Mouse (Mus musculus): ENCODE results near the gene Sftpd. TPM values are rescaled to one million over a fixed set of nuclear protein-coding genes. Genes with fewer than 3 reads are reported as not detected.

Sftpd gene
- total RNA-seq, 2 experiments from 2014 or later, result not detected

Other genes starting within 250 kb of the Sftpd start
- 10 to 100 TPM; 16.3 to 16.8 TPM for gene Tspan14, start 218.3 kb downstream of the Sftpd start, total RNA-seq (2021)
- gene Fam213a, start 171.4 kb downstream of the Sftpd start, total RNA-seq (2021), result 1 to 10 TPM; 8.4 to 9.7 TPM
- not detected for gene Dydc2, start 115.9 kb downstream of the Sftpd start, total RNA-seq (2021)
- gene Dydc1, start 112.2 kb downstream of the Sftpd start, total RNA-seq (2021), result not detected
- gene Mat1a, start 80.1 kb downstream of the Sftpd start, total RNA-seq (2021), result not detected
- not detected for gene Sftpa1, start 53.4 kb downstream of the Sftpd start, total RNA-seq (2021)
- not detected for gene Mbl1, start 33.7 kb downstream of the Sftpd start, total RNA-seq (2021)
- not detected for gene Gm2832, start 93.7 kb upstream of the Sftpd start, total RNA-seq (2021)
- not detected for gene Gm5798, start 163.5 kb upstream of the Sftpd start, total RNA-seq (2021)
- gene Gm7945, start 201.2 kb upstream of the Sftpd start, total RNA-seq (2021), result not detected
- gene Gm6482, start 223.1 kb upstream of the Sftpd start, total RNA-seq (2021), result not detected

Measured in gastrocnemius, postnatal 14 days (tissue).